Mouse (Mus musculus) heart, adult 11 months (tissue): ENCODE results near the gene 1700001O22Rik.

Experiments
- DNase-seq: peaks from one replicate; pipeline ENCODE4 v3.0.0; 2022

Gene 1700001O22Rik

GRCm38 (mm10) chr2:30777266-30777665 lies 26.2 kb downstream of the 1700001O22Rik start:
- no peak for DNase-seq

DNA sequence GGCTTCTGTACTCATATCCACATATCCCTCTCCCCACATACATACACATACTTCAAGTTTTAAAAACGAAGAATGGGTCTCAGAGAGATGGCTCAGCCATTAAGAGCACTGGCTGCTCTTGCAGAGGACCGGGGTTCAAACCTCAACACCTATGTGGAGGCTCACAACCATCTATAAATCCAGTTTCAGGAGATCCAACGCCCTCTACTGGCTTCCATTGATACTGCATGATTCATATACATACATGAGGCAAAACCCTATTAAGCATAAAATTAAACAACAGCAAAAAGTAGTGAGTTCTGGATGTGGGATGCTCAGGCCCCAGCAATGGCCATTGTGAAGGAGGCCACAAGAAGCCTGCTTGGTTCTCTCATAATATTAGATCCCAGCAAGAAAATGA lies 27.5 kb downstream of the 1700001O22Rik start:
- no peak for DNase-seq

- DNase-seq = peak; percentile 94
Measured at GRCm38 (mm10) chr2:30773313-30774005, 30.0 kb downstream of the 1700001O22Rik start.

- peak; percentile 98 for DNase-seq
Measured at GRCm38 (mm10) chr2:30772581-30773312, 30.7 kb downstream of the 1700001O22Rik start.

DNA sequence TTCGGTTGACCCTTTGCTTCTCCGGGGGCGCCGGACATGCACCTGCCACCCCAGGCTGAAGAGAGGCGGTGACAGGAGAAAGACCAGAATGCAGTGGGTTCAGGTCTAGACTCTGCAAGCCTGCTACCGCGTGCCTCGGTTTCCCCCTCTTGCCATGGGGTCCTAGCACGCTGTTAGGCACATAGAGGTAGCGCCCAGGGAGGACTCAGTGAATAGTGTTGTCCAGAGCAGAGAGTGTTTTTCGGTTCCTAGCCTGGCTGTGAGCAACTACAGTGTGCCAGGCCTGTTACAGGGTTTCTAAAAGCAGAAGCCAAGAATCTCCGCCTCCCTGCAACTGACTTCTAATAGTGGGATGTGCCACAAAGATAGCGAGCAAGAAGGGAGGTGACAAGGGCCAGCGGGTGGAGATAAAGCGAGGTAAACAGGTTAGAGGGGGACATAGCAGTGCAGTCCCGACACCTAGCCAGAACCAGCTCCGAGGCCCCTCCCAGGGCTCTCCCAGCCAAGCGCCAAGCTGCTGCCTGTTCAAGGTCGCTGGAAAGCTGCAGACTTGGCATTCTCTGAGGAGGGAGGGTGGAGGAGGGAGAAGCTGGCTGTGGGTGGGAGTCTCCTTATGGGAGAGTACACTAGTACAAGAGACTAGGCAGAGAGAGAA lies 31.5 kb downstream of the 1700001O22Rik start:
- DNase-seq = peak; percentile 99

- no peak for DNase-seq
Measured at GRCm38 (mm10) chr2:30771368-30771805, 32.1 kb downstream of the 1700001O22Rik start.

DNA sequence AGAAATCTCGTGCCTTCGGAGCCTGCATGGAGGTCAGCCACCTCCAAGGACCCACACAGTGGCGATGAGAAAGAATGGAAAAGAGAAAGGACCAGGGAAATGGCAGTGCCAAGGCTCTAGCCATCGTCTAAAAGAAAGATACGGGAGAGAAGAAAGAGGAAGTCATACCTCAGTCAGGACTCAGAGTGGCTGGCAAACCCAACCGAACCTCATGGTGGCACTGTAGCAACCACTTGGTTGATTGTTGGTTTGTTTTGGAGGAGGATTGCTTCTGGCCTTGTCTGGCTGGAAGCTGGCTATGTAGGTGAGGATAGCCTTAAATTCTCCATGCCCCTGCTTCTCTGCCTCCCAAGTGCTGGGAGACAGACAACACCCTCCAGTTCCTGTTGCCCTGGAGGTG lies 34.3 kb downstream of the 1700001O22Rik start:
- DNase-seq = no peak

DNA sequence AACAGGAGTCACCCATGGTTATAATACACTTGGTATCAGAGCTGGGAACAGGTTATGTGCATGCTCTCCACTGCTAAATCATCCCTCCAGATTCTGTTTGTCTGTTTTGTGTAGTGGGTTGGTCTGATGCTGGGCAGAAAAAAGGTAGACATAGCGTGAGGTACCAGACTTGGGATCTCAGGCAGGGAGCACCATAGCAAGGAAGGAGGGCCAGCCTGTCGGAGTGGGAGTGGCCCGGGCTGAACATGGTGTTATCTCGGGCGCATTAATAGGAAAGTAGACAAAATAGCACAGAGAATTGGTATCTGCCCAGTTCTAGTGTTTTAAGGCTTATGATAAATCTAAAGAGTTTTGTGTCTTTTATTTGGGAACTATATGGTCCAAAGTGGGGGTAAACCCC lies 34.9 kb downstream of the 1700001O22Rik start:
- DNase-seq = no peak

GRCm38 (mm10) chr2:30767626-30768240 lies 35.7 kb downstream of the 1700001O22Rik start:
- DNase-seq = no peak

DNA sequence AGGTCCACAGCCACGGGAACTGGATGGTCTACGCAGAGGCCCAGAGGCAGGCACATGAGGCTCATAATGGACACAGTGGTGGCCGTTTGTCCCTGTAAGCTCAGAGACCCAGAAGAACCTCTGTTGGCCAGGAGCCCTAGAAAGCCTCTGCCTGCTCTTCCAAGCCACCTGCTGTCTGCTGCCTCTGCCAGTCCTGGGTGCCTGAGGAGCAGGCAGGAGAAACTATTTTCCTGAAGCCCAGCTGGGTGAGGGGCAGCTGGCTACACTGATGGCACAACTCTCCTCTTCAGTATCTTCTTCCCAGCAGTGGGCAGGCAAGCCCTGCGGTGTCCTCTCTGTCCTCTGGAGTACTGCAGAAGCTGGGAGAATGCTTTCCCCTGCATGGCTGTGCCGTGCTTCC lies 37.0 kb downstream of the 1700001O22Rik start:
- DNase-seq = no peak

DNA sequence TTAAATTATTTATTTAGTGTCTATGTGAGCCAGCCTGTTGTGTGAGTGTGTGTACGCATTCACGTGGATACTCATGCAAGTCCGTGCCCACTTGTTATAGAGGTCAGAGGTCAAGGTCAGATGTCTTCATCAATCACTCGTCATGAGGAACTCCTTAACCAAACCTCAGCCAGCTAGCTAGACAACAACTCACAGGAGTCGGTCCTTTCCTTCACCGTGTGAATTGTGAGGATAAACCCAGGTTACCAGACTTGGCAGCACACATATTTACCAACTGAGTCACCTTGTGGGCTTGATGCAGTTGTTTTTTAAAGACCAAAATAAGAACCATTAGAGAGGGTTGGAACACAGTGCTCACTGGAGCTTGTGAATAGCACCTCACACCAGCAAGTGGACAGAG lies 42.8 kb downstream of the 1700001O22Rik start:
- no peak for DNase-seq

DNA sequence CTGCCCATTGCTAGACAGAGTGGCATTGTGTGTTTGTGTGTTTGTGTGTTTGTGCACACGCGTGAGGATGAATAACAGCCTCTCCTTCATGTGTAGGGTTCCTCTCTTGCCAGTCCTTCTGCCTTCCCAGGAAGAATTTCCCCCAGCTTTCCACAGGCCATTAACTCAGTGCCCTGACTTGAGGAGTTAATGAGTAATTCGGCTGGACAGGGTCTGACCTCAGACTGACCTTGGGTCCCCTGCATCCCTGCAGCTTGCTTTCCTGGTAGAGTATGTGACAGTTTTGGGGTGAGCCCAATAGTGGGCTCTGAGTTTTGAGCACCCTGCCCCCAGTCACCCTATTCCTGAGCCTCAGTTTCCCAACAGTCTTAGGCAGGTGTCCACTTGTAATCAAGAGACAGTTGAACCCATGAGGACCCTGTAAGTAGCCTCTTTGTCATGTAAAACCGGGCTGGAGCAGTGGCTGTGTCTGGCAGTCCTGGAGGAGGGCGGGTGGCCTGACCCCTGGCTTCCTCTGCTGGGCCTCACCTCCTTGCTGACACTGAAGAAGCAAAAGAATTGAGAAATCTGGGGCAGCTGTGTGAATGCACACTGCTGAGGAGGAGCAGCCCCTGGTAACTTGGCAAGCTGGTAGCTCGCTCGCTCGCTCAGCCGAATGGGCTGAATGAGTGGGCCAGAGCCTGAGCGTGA lies 43.5 kb downstream of the 1700001O22Rik start:
- DNase-seq = no peak

- DNase-seq = peak; percentile 92
Measured at GRCm38 (mm10) chr2:30759442-30759841, 44.0 kb downstream of the 1700001O22Rik start.

DNA sequence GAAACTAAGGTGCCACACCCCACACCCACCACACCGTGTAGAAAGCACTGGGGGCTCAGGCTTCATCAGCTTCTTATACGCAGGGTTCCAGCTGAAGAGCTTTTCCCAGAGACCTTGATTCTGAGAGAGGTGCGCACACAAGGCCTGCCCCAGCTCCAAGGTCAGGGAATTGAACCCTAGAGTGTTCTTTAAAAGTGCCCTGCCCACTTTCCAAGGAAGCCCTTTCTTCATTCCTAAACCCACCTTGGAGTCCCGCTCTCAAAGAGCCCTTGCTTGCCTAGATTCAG lies 44.4 kb downstream of the 1700001O22Rik start:
- no peak for DNase-seq

DNA sequence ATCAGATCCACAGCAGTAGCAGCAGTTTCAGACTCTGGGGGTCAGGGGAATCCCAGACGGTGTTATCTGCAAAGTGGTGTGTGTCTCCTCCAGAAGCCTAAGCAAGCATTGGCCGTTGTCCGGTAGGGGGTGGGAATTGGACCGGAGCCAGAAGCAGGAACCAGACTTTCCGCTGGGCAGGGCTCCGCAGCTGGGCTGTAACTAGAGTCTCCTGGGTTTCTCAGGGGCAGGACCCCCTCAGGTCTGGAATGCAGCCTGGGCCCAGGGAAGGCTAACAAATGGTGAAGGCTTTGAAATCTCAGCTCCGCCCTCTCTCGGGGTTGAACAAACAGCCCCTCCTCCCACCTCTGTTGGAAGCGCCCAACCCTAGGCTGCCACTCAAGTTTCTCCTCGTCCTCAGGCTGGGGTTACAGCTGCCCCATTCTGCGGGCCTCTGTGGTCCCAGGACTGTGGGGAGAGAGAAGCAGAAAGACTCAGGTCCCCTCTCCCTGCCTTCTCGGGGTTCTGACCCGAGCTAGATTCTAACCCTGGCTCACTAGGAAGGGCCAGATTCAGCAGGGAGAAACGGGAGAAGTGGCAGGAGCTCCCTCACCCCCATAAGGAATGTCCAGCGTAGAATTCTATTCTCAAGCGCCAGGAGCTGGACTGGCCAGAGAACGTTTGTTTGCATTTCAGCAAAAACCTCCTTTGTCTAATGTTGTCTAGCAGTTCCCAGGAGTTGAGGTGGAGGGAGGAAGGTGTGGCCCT lies 44.9 kb downstream of the 1700001O22Rik start:
- DNase-seq = peak; percentile 99

GRCm38 (mm10) chr2:30756962-30757715 lies 46.3 kb downstream of the 1700001O22Rik start:
- peak; percentile 79 for DNase-seq

DNA sequence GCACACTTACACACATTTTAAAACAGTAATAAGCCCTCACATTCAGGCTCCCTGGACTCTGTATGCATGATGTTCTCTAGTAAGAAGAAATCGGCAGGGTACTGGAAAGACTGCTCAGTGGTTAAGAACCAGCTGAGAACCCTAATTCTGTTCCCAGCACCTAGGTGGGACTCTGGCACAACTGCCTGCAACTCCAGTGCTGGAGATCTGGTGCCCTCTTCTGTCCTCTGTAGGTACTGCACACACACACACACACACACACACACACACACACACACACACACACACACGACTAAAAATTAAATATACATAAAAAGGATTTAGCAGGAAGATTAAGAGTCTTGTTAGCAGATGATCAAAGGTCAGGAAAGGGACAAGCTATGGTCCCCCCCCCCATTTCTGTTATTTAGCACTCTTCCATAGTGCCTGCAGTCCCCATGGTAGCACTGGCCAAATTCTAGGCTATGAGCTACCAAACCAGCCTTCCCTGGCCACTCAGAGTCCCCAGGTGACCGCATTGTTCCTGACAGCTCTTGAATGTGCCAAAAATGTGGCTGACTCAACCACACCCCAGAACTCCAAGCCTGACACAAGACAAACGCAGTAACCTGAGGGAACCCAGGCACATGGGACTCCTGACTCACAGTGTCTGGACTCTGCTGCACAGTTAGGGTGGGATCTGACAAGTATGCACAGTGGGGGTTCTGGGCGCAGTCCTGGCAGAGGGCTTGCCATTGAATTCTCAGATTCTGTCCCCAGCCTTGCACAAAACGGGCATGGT lies 47.3 kb downstream of the 1700001O22Rik start:
- DNase-seq = peak; percentile 89

GRCm38 (mm10) chr2:30754831-30755230 lies 48.6 kb downstream of the 1700001O22Rik start:
- DNase-seq = peak; percentile 90

- peak; percentile 99 for DNase-seq
Measured at GRCm38 (mm10) chr2:30753219-30753618, 50.2 kb downstream of the 1700001O22Rik start.

DNA sequence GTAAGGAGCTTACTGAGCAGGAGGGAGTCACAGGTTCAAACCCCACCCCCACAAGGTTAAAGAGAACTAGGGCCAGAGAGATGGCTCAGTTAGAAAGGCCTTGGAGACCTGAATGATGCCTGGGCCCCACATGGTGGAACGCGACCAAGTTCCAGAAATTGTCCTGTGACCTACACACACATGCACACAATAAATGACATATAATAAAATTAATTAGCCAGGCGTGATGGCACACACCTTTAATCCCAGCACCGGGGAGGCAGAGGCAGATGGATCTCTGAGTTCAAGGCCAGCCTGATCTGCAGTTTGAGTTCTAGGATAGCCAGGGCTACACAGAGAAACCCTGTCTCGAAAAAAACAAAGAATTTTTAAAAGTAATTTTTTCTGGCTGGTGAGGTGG lies 51.0 kb downstream of the 1700001O22Rik start:
- DNase-seq = peak; percentile 90

DNA sequence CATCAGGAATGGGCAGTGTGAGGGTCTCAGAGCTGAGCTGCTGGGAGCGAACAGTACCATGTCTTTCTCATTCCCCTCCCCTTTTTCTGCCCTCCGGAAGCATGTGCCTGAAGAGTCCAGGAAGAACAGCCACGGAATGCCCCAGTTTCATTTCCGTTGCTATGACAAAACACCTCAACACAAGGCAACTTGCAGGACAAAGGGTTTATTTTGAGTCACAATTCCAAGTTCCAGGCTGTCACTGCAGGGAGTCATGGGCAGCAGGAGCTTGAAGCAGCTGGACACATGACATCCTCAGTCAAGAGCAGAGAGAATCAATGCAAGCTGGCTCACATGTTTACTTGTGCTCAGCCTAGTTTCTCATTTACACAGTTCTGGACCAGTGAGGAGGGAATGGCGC lies 53.4 kb downstream of the 1700001O22Rik start:
- peak; percentile 97 for DNase-seq
